Mouse (Mus musculus) CH12.LX (cell line): ENCODE results near the gene Rbm19. TPM values are rescaled to one million over a fixed set of nuclear protein-coding genes. Genes with fewer than 3 reads are reported as not detected.

Experiments
- DNase-seq: peaks from one replicate; pipeline ENCODE4 v3.0.0-alpha.2; 2013; ENCODE audit errors: extremely low read depth
- H3K27ac ChIP-seq: 2 replicates; pipeline ENCODE4 v1.5.1; 2012; ENCODE audit warnings: low read depth, mild to moderate bottlenecking, control low read depth, moderate library complexity; ENCODE audit not compliant: insufficient read depth
- H3K27me3 ChIP-seq: replicated peaks from 2 replicates; pipeline ENCODE3; 2012; ENCODE audit warnings: inconsistent platforms
- H3K36me3 ChIP-seq, 2 experiments: replicated peaks in 1 of 2; 2 replicates each; pipeline versions ENCODE3 to v1.6.1; 2012; ENCODE audit warnings: inconsistent platforms in 1 of 2, low read length in 1 of 2, mild to moderate bottlenecking in 1 of 2, mixed read lengths in 1 of 2, moderate library complexity in 1 of 2; ENCODE audit not compliant: control insufficient read depth in 1 of 2, insufficient read depth in 1 of 2
- H3K4me1 ChIP-seq, 2 experiments: 2 replicates each; pipeline ENCODE4 v1.6.1; 2012; ENCODE audit warnings: inconsistent platforms in 1 of 2, moderate library complexity in 1 of 2; ENCODE audit not compliant: insufficient read depth in 2 of 2, control insufficient read depth in 1 of 2
- H3K4me2 ChIP-seq: 2 replicates; pipeline ENCODE4 v1.6.1; 2012; ENCODE audit warnings: low read depth, mild to moderate bottlenecking, control low read depth; ENCODE audit not compliant: poor library complexity, insufficient read depth, severe bottlenecking
- H3K4me3 ChIP-seq, 3 experiments: fragments of 150-350 bp in 1 of 3; sonication (generic) in 1 of 3; replicated peaks in 1 of 3; 2 replicates each; pipeline versions ENCODE3 to v1.5.1; 2011 to 2012; ENCODE audit warnings: low read depth in 2 of 3, low read length in 2 of 3, mild to moderate bottlenecking in 2 of 3, moderate library complexity in 2 of 3, control low read depth in 1 of 3, improper control_type of control experiment in 1 of 3, inconsistent platforms in 1 of 3, mixed read lengths in 1 of 3; ENCODE audit not compliant: poor library complexity in 1 of 3
- H3K79me2 ChIP-seq: replicated peaks from 2 replicates; pipeline ENCODE4 v1.6.1; 2012; ENCODE audit warnings: mild to moderate bottlenecking, moderate library complexity; ENCODE audit not compliant: control insufficient read depth, poor library complexity, insufficient read depth, severe bottlenecking; ENCODE audit errors: extremely low read depth
- H3K9ac ChIP-seq: 2 replicates; pipeline ENCODE4 v1.6.1; 2012; ENCODE audit warnings: low read depth, mild to moderate bottlenecking, control low read depth, moderate library complexity; ENCODE audit not compliant: insufficient read depth
- H3K9me3 ChIP-seq: replicated peaks from 2 replicates; pipeline ENCODE3; 2012; ENCODE audit warnings: low read length, inconsistent platforms, mixed read lengths
- CTCF ChIP-seq, 2 experiments: IDR thresholded peaks in 1 of 2; conservative IDR thresholded peaks in 1 of 2; 2 replicates each; pipeline ENCODE4 v1.5.1; 2011 to 2012; ENCODE audit warnings: low read depth in 2 of 2, low read length in 2 of 2, improper control_type of control experiment in 1 of 2, inconsistent platforms in 1 of 2, mild to moderate bottlenecking in 1 of 2, moderate library complexity in 1 of 2
- E2F4 ChIP-seq: IDR thresholded peaks from 2 replicates; pipeline ENCODE4 v1.6.1; 2011; ENCODE audit warnings: low read depth, low read length, improper control_type of control experiment; ENCODE audit not compliant: insufficient replicate concordance
- ELF1 ChIP-seq: IDR thresholded peaks from 2 replicates; pipeline ENCODE4 v1.6.1; 2014; ENCODE audit warnings: low read depth, mild to moderate bottlenecking, inconsistent platforms, low read length, improper control_type of control experiment
- EP300 ChIP-seq: IDR thresholded peaks from 2 replicates; pipeline ENCODE4 v1.6.1; 2011; ENCODE audit warnings: low read length, improper control_type of control experiment
- ETS1 ChIP-seq: conservative IDR thresholded peaks from 2 replicates; pipeline ENCODE4 v1.6.1; 2012; ENCODE audit warnings: low read depth, mild to moderate bottlenecking, inconsistent platforms, low read length, improper control_type of control experiment, moderate library complexity
- JUN ChIP-seq: IDR thresholded peaks from 2 replicates; pipeline ENCODE4 v1.6.1; 2011; ENCODE audit warnings: low read depth, mild to moderate bottlenecking, low read length, improper control_type of control experiment, moderate library complexity; ENCODE audit not compliant: insufficient read depth
- JUND ChIP-seq: conservative IDR thresholded peaks from 2 replicates; pipeline ENCODE4 v1.6.1; 2011; ENCODE audit warnings: low read depth, low read length, improper control_type of control experiment
- MAFK ChIP-seq: IDR thresholded peaks from 2 replicates; pipeline ENCODE4 v1.6.1; 2011; ENCODE audit warnings: low read length, improper control_type of control experiment; ENCODE audit not compliant: insufficient replicate concordance
- MAX ChIP-seq: IDR thresholded peaks from 2 replicates; pipeline ENCODE4 v1.6.1; 2011; ENCODE audit warnings: low read length, improper control_type of control experiment
- MYC ChIP-seq: IDR thresholded peaks from 2 replicates; pipeline ENCODE4 v1.6.1; 2011; ENCODE audit warnings: low read depth, mild to moderate bottlenecking, improper control_type of control experiment, low read length
- POLR2AphosphoS2 ChIP-seq: IDR thresholded peaks from 2 replicates; pipeline ENCODE4 v1.6.1; 2011; ENCODE audit warnings: low read depth, low read length, improper control_type of control experiment
- SIN3A ChIP-seq: IDR thresholded peaks from 2 replicates; pipeline ENCODE4 v1.6.1; 2012; ENCODE audit warnings: low read length, improper control_type of control experiment, inconsistent platforms
- TBP ChIP-seq: conservative IDR thresholded peaks from 2 replicates; pipeline ENCODE4 v1.6.1; 2011; ENCODE audit warnings: low read depth, low read length, improper control_type of control experiment
- dilution Hi-C: fragments of 300-500 bp; cut with MboI; formaldehyde crosslinking; loops from 2 replicates; pipeline ENCODE4 v1.14.3; 2020; ENCODE audit warnings: low sequenced_read_pairs; ENCODE audit not compliant: extremely low pct_unique_long_range_greater_than_20kb, extremely low pct_ligation_motif_present
- in situ Hi-C: fragments of 300-500 bp; cut with MboI; formaldehyde crosslinking; loops from 3 replicates; pipeline ENCODE4 v1.14.3; 2019; ENCODE audit warnings: low sequenced_read_pairs, low pct_ligation_motif_present, low pct_unique_long_range_greater_than_20kb, mixed read lengths
- polyA plus RNA-seq: library from polyadenylated mRNA; unstranded; fragments of >175 nt; gene quantifications from 2 replicates; pipeline ENCODE4 v1.2.1, GENCODE M21; 2012; ENCODE audit warnings: low read depth; ENCODE audit not compliant: insufficient read length
- total RNA-seq, 2 experiments: library from RNA; depleted of rRNA; stranded (reverse); fragments of 300-350 nt in 1 of 2; fragments of >200 nt in 1 of 2; gene quantifications; 2 replicates each; pipeline ENCODE4 v1.2.3; 2012 to 2014

Rbm19 gene
- total and polyA plus RNA-seq, 3 experiments = 36.2 to 81.4 (median 56.5) TPM

DNA sequence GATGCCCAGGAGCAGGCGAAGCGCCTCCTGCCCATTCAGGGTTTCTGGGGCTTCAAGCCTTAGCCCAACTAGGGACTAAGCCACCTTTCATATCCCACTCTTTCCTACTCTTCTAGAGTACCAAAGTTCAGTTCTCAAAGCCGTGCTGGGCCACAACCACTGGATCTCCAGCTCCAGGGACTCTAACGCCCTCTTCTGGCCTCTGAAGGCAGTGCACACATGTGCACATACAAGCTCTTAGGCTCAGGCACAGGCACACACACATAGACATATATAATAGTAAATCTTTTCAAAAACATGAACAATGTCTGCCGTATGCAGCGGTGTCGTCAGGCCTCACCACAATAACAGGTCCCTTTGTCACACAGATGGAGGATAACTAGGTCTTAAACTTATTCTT is 13.5 kb downstream of the Rbm19 start:
- peaks cover 0 to 10% of the 10 kb centered on the region in 2 experiments; a peak in 2 of 4 replicates for H3K4me1 ChIP-seq
- TF ChIP-seq E2F4 = no peak
- H3K36me3 ChIP-seq = peaks cover 92 to 100% of the 10 kb centered on the region in 2 experiments
- no peak overlapping the region for H3K4me3 ChIP-seq
- H3K9me3 ChIP-seq = no peaks in the 10 kb centered on the region
- H3K9ac ChIP-seq = no peak overlapping the region
- H3K79me2 ChIP-seq = no peaks in the 10 kb centered on the region
- no peak overlapping the region for H3K27ac ChIP-seq
- DNase-seq = no peak
- in situ Hi-C loops (loop anchor here (25.0 kb wide), 1 partner anchor 483 kb away; the partner anchor contains the start of genes Ddx54 and Rita1), dilution Hi-C loops (no loop called here)
- no peak overlapping the region for H3K4me2 ChIP-seq
- no peaks in the 10 kb centered on the region for H3K27me3 ChIP-seq

DNA sequence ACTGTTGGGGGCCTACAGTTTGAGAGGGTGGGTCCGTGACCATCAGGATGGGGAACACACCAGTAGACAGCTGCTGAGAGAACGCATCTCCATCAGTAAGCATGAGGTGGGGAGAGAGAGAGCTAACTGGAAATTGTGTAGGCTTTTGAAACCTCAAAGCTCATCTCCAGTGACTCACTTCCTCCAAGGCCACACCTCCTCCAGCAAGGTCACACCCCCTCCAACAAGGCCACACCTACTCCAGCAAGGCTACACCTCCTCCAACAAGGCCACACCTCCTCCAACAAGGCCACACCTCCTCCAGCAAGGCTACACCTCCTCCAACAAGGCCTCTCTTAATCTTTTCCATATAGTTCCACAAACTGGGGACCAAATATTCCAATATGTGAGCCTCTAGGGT is 13.9 kb downstream of the Rbm19 start:
- dilution Hi-C loops = no loop called here
- TF ChIP-seq POLR2AphosphoS2 (no peak), MAFK (no peak), MYC (0 out of 2 replicates have a peak, but pooled peaks have one; percentile 59), JUND (peak; percentile 71), SIN3A (no peak), ETS1 (no peak), ELF1 (no peak), MAX (peak; percentile 45; the same call in 1 of the 2 replicates), EP300 (peak; percentile 62; the same call in 1 of the 2 replicates), TBP (0 out of 2 replicates have a peak, but pooled peaks have one; percentile 24)
- Histone ChIP-seq H3K4me3 (no peak overlapping the region), H3K9ac (no peak overlapping the region), H3K4me1 (peaks cover 0 to 10% of the 10 kb centered on the region in 2 experiments; a peak in 2 of 4 replicates), H3K79me2 (no peaks in the 10 kb centered on the region), H3K4me2 (no peak overlapping the region), H3K27ac (no peak overlapping the region), H3K27me3 (no peaks in the 10 kb centered on the region), H3K9me3 (no peaks in the 10 kb centered on the region), H3K36me3 (peaks cover 91 to 100% of the 10 kb centered on the region in 2 experiments)
- peak; percentile 86 for DNase-seq
- in situ Hi-C loops = loop anchor here (25.0 kb wide), 1 partner anchor 482 kb away; the partner anchor contains the start of genes Ddx54 and Rita1

DNA sequence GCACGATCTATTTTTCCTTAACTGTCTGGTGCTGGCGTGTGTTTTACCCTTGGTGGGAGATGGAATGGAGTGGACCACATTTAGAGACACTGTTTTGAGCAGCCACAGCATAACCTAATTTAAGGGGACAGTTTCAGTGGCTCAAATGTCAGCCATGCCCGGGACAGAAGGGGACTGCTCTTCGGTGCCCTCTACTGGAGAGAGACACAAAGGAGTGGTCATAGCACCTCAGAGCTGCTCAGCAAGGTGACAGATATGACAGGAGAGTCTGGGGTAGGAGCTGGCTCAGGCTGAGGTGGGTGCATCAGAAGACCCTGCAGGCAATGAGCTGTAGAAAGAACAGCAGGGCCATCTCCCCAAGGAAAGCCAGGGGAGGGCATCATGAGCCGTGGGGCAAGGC is 15.3 kb downstream of the Rbm19 start:
- H3K36me3 ChIP-seq = peaks cover 91 to 100% of the 10 kb centered on the region in 2 experiments
- TF ChIP-seq CTCF (conservative IDR thresholded peaks at IDR 0.05 in 1 of 2, IDR thresholded peaks at IDR 0.05 in 1 of 2; ENCODE audit: low read depth in 2 of 2, low read length in 2 of 2) (peak; percentile 62 to 64), JUN (no peak)

More for the DNA sequence above, 15.3 kb downstream of the Rbm19 start:
- no peak overlapping the region for H3K9ac ChIP-seq
- no peak overlapping the region for H3K4me2 ChIP-seq
- peaks cover 0 to 10% of the 10 kb centered on the region in 2 experiments; a peak in 2 of 4 replicates for H3K4me1 ChIP-seq
- H3K27ac ChIP-seq = no peak overlapping the region
- dilution Hi-C loops (no loop called here), in situ Hi-C loops (loop anchor here (25.0 kb wide), 1 partner anchor 481 kb away; the partner anchor contains the start of genes Ddx54 and Rita1)
- DNase-seq = peak; percentile 62
- no peak overlapping the region for H3K4me3 ChIP-seq
- no peaks in the 10 kb centered on the region for H3K79me2 ChIP-seq
- H3K27me3 ChIP-seq = no peaks in the 10 kb centered on the region
- no peaks in the 10 kb centered on the region for H3K9me3 ChIP-seq
